Mouse (Mus musculus) hindbrain, embryonic 11.5 days (tissue): Measurements from ENCODE around the gene Usp49. TPM values are rescaled to one million over a fixed set of nuclear protein-coding genes. Genes with fewer than 3 reads are reported as not detected.

ENCODE experiments used
- ATAC-seq: fragments of 200-750 bp; cut with Nextera tagmentation; 2 replicates; pipeline ENCODE4 v1.8.0; 2017; ENCODE audit warnings: mild to moderate bottlenecking, moderate TSS enrichment, moderate library complexity; ENCODE audit not compliant: low FRiP score
- DNase-seq: peaks from one replicate; pipeline ENCODE4 v3.0.0-alpha.2; 2015; ENCODE audit warnings: low spot score
- H3K27ac ChIP-seq: fragments of 300-500 bp; sonication (generic); 2 replicates; pipeline ENCODE4 v1.5.1; 2014; ENCODE audit warnings: mild to moderate bottlenecking, low read depth, low read length
- H3K27me3 ChIP-seq: fragments of 300-500 bp; sonication (generic); 2 replicates; pipeline ENCODE4 v1.6.1; 2014; ENCODE audit warnings: mild to moderate bottlenecking, low read length, moderate library complexity, mixed read lengths; ENCODE audit not compliant: control insufficient read depth, insufficient read depth
- H3K36me3 ChIP-seq: fragments of 300-500 bp; sonication (generic); 2 replicates; pipeline ENCODE4 v1.6.1; 2014; ENCODE audit warnings: mild to moderate bottlenecking, low read length, moderate library complexity, mixed read lengths; ENCODE audit not compliant: control insufficient read depth, insufficient read depth
- H3K4me1 ChIP-seq: fragments of 300-500 bp; sonication (generic); replicated peaks from 2 replicates; pipeline ENCODE4 v1.6.1; 2014; ENCODE audit warnings: low read length, mixed read lengths; ENCODE audit not compliant: control insufficient read depth, insufficient read depth
- H3K4me2 ChIP-seq: fragments of 300-500 bp; sonication (generic); replicated peaks from 2 replicates; pipeline ENCODE4 v1.6.1; 2014; ENCODE audit warnings: mild to moderate bottlenecking, low read depth, low read length
- H3K4me3 ChIP-seq: fragments of 300-500 bp; sonication (generic); 2 replicates; pipeline ENCODE4 v1.5.1; 2014; ENCODE audit warnings: low read depth, low read length
- H3K9ac ChIP-seq: fragments of 300-500 bp; sonication (generic); 2 replicates; pipeline ENCODE4 v1.6.1; 2014; ENCODE audit warnings: low read depth, low read length
- H3K9me3 ChIP-seq: fragments of 300-500 bp; sonication (generic); 2 replicates; pipeline ENCODE4 v1.6.1; 2016; ENCODE audit warnings: low read length; ENCODE audit not compliant: control insufficient read depth
- WGBS: fragments of 180-500 bp; shearing (Covaris S2); extraction: QIAGEN DNeasy Blood & Tissue Kit; methylation state at CpG from one replicate; pipeline ENCODE4 v1.1.7; 2014; 5-methylcytosine and 5-hydroxymethylcytosine counted together
- polyA plus RNA-seq: library from polyadenylated mRNA; unstranded; fragments of >200 nt; fragmentation: Nextera tagmentation; extraction: Ambion mirVana; gene quantifications from 2 replicates; pipeline ENCODE4 v1.2.1, GENCODE M21; 2014

Usp49 gene
- 8.7 and 9.1 TPM in 2 replicates for polyA plus RNA-seq

- no peak for DNase-seq
- H3K27me3 ChIP-seq, result no peaks in the 10 kb centered on the region
- H3K27ac ChIP-seq, result peak within 1 kb of the TSS; percentile 85
- no peak for ATAC-seq
- WGBS, result 0% methylated on average over 3 of the region's 3 CpGs
- 0 out of 2 replicates have a peak, but pooled peaks cover 3% of the 10 kb centered on the region for H3K4me1 ChIP-seq
- H3K4me3 ChIP-seq, result peak within 1 kb of the TSS; percentile 65
- H3K9ac ChIP-seq, result peak within 1 kb of the TSS; percentile 79
- peak within 1 kb of the TSS; percentile 86 for H3K4me2 ChIP-seq
- no peaks in the 10 kb centered on the region for H3K36me3 ChIP-seq
- H3K9me3 ChIP-seq, result no peaks in the 10 kb centered on the region
These were observed at the start of gene Usp49 for GRCm38 (mm10) chr17:47630678-47631065. Gene Usp49 (plus strand): TSS chr17:47630690.

GRCm38 (mm10) chr17:47580962-47581361 is 49.5 kb upstream of the Usp49 start:
- no peak overlapping the region for H3K4me3 ChIP-seq
- no peaks in the 10 kb centered on the region for H3K4me1 ChIP-seq
- no peak overlapping the region for H3K27ac ChIP-seq
- DNase-seq, result no peak
- H3K9ac ChIP-seq, result no peak overlapping the region
- no peak for ATAC-seq
- H3K36me3 ChIP-seq, result no peaks in the 10 kb centered on the region
- H3K9me3 ChIP-seq, result no peaks in the 10 kb centered on the region
- no peak overlapping the region for H3K4me2 ChIP-seq
- WGBS, result 90% methylated on average over 4 of the region's 4 CpGs
- H3K27me3 ChIP-seq, result no peaks in the 10 kb centered on the region

- no peaks in the 10 kb centered on the region for H3K4me1 ChIP-seq
- no peak overlapping the region for H3K4me3 ChIP-seq
- ATAC-seq, result no peak
- H3K9me3 ChIP-seq, result no peaks in the 10 kb centered on the region
- no peak overlapping the region for H3K27ac ChIP-seq
- no peak overlapping the region for H3K9ac ChIP-seq
- H3K4me2 ChIP-seq, result no peak overlapping the region
- no peaks in the 10 kb centered on the region for H3K36me3 ChIP-seq
- DNase-seq, result no peak
- 84% methylated on average over 8 of the region's 8 CpGs for WGBS
- H3K27me3 ChIP-seq, result no peaks in the 10 kb centered on the region
These were observed 42.0 kb upstream of the Usp49 start for GRCm38 (mm10) chr17:47588517-47588916.

GRCm38 (mm10) chr17:47591073-47591472 is 39.4 kb upstream of the Usp49 start:
- Histone ChIP-seq H3K4me1 (peaks cover 3% of the 10 kb centered on the region), H3K27ac (no peak overlapping the region), H3K27me3 (no peaks in the 10 kb centered on the region), H3K4me3 (no peak overlapping the region), H3K36me3 (no peaks in the 10 kb centered on the region), H3K4me2 (no peak overlapping the region), H3K9me3 (no peaks in the 10 kb centered on the region), H3K9ac (no peak overlapping the region)
- 94% methylated on average over 3 of the region's 3 CpGs for WGBS
- DNase-seq, result no peak
- ATAC-seq, result no peak

GRCm38 (mm10) chr17:47593215-47593853 is 37.2 kb upstream of the Usp49 start:
- H3K9me3 ChIP-seq, result no peaks in the 10 kb centered on the region
- peak overlapping the region; percentile 80 for H3K9ac ChIP-seq
- H3K4me3 ChIP-seq, result peak overlapping the region; percentile 65
- H3K36me3 ChIP-seq, result no peaks in the 10 kb centered on the region
- H3K27me3 ChIP-seq, result no peaks in the 10 kb centered on the region
- peak overlapping the region; percentile 78 for H3K4me2 ChIP-seq
- peak; percentile 97 for DNase-seq
- 1% methylated on average over 59 of the region's 63 CpGs for WGBS
- H3K4me1 ChIP-seq, result peaks cover 13% of the 10 kb centered on the region
- ATAC-seq, result peak; percentile 83
- peak overlapping the region; percentile 92 for H3K27ac ChIP-seq

GRCm38 (mm10) chr17:47593854-47594182 is 36.7 kb upstream of the Usp49 start:
- Histone ChIP-seq H3K4me3 (peak overlapping the region; percentile 65), H3K4me1 (peaks cover 13% of the 10 kb centered on the region), H3K4me2 (peak overlapping the region; percentile 78), H3K27me3 (no peaks in the 10 kb centered on the region), H3K9ac (peak overlapping the region; percentile 80), H3K36me3 (no peaks in the 10 kb centered on the region), H3K27ac (peak overlapping the region; percentile 92), H3K9me3 (no peaks in the 10 kb centered on the region)
- peak; percentile 61 for DNase-seq
- ATAC-seq, result 0 out of 2 replicates have a peak, but pooled peaks have one; percentile 0
- WGBS, result under 1% methylated on average over 13 of the region's 13 CpGs

- H3K27ac ChIP-seq, result peak overlapping the region; percentile 92
- H3K27me3 ChIP-seq, result no peaks in the 10 kb centered on the region
- DNase-seq (peak; percentile 58), ATAC-seq (no peak)
- H3K9ac ChIP-seq, result peak overlapping the region; percentile 80
- WGBS, result under 1% methylated on average over 41 of the region's 43 CpGs
- H3K9me3 ChIP-seq, result no peaks in the 10 kb centered on the region
- H3K4me2 ChIP-seq, result peak overlapping the region; percentile 78
- H3K4me1 ChIP-seq, result peaks cover 13% of the 10 kb centered on the region
- H3K4me3 ChIP-seq, result peak overlapping the region; percentile 65
- no peaks in the 10 kb centered on the region for H3K36me3 ChIP-seq
These were observed 36.1 kb upstream of the Usp49 start for GRCm38 (mm10) chr17:47594183-47594968.

- DNase-seq (peak; percentile 44), ATAC-seq (no peak)
- peaks cover 13% of the 10 kb centered on the region for H3K4me1 ChIP-seq
These were observed 35.6 kb upstream of the Usp49 start for GRCm38 (mm10) chr17:47594969-47595247.

More at GRCm38 (mm10) chr17:47594969-47595247, 35.6 kb upstream of the Usp49 start:
- Histone ChIP-seq H3K4me3 (peak overlapping the region; percentile 65), H3K36me3 (no peaks in the 10 kb centered on the region), H3K27me3 (no peaks in the 10 kb centered on the region), H3K9me3 (no peaks in the 10 kb centered on the region), H3K27ac (peak overlapping the region; percentile 92), H3K9ac (peak overlapping the region; percentile 80), H3K4me2 (peak overlapping the region; percentile 78)
- WGBS, result 0% methylated on average over 9 of the region's 9 CpGs
